Comparison of ENCODE assay signal across 19 mouse cellular contexts in the genomic region with DNA sequence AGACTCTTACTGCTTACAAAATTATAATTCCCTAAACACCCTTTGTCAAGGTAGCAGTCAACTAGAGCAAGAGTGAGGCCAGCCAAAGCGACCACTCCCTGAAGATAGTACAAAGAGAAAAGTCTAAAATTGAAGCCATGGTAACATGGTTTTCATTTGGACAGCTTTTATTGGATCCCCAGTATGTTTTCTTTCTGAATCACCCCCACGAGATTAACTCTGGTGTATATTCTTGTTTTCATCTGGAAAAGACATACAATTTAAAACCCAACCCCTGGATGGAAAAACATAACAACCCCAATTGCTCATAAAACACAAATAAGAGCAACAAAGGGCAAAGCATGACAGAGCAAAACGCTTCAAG.
"Had no signal": no experiment of that assay in that cellular context is flagged by ENCODE, and none has a peak within 500 bp of the region (broad histone marks: within the 10 kb centered on the region; RNA-seq: fewer than 3 reads in every experiment).

No protein-coding gene starts in this region.

- H3K9ac ChIP-seq: intestine, embryonic 15.5 days; kidney, embryonic 15.5 days; limb, embryonic 12.5 days; liver, embryonic 13.5 days had no signal

- H3K27me3 ChIP-seq: intestine, embryonic 15.5 days; kidney, embryonic 15.5 days; limb, embryonic 12.5 days; liver, embryonic 13.5 days had no signal

- H3K4me3 ChIP-seq: intestine, embryonic 15.5 days; kidney, embryonic 15.5 days; left cerebral cortex, adult 2 months; limb, embryonic 12.5 days; liver, embryonic 13.5 days had no signal

- H3K4me1 ChIP-seq: intestine, embryonic 15.5 days; kidney, embryonic 15.5 days; limb, embryonic 12.5 days; liver, embryonic 13.5 days had no signal

- H3K27ac ChIP-seq: intestine, embryonic 15.5 days; kidney, embryonic 15.5 days; left cerebral cortex, adult 2 months; limb, embryonic 12.5 days; liver, embryonic 13.5 days; stomach, postnatal 0 days had no signal

- H3K36me3 ChIP-seq: intestine, embryonic 15.5 days; kidney, embryonic 15.5 days; limb, embryonic 12.5 days; liver, embryonic 13.5 days had no signal

- ATAC-seq: intestine, embryonic 15.5 days had no signal

- H3K9me3 ChIP-seq: intestine, embryonic 15.5 days; kidney, embryonic 15.5 days; limb, embryonic 12.5 days; liver, embryonic 13.5 days had no signal

- DNase-seq: kidney, adult 18-20 months; kidney, postnatal 14 days; kidney, postnatal 4 days; layer of hippocampus, adult 9-11 months; liver, embryonic 13.5 days; lung, adult 2 months; lung, postnatal 14 days; lung, postnatal 4 days; midbrain, embryonic 14.5 days; retina, postnatal 1 day; right cerebral cortex, postnatal 14 days; right cerebral cortex, postnatal 4 days; thymus, postnatal 25 days had no signal

- H3K4me2 ChIP-seq: intestine, embryonic 15.5 days; kidney, embryonic 15.5 days; limb, embryonic 12.5 days; liver, embryonic 13.5 days; midbrain, embryonic 11.5 days had no signal
